Mouse (Mus musculus) olfactory bulb, adult 2 months (tissue): ENCODE data around the gene Zc3h8.

ENCODE experiments used
- CTCF ChIP-seq: fragments of 200-500 bp; IDR thresholded peaks from 2 replicates; pipeline ENCODE4 v1.5.1; 2012; ENCODE audit warnings: low read depth, mild to moderate bottlenecking, low read length, moderate library complexity; ENCODE audit not compliant: insufficient read depth
- POLR2A ChIP-seq: fragments of 200-500 bp; IDR thresholded peaks from 2 replicates; pipeline ENCODE4 v1.6.1; 2012; ENCODE audit warnings: mild to moderate bottlenecking, low read depth, low read length, moderate library complexity; ENCODE audit not compliant: insufficient read depth

- TF ChIP-seq CTCF (no peak), POLR2A (no peak)
Observed at GRCm38 (mm10) chr2:128968475-128969083, 24.7 kb upstream of the Zc3h8 start.
